Mouse (Mus musculus): ENCODE data around the gene Zfp341. TPM values are rescaled to one million over a fixed set of nuclear protein-coding genes. Genes with fewer than 3 reads are reported as not detected.

Zfp341 gene
- polyA plus RNA-seq, 1 experiment from 2014 or later, result 1.1 TPM

GRCm38 (mm10) chr2:154603007-154603637 lies 10.0 kb upstream of the Zfp341 start:
- WGBS, result 10% methylated on average over 22 of the region's 22 CpGs
- Histone ChIP-seq H3K27ac (replicated peaks in 1 of 2; ENCODE audit: control insufficient read depth in 1 of 2, insufficient read depth in 1 of 2, low read depth in 2 of 2, low read length in 2 of 2) (peak overlapping the region; percentile 6 to 15; a peak in 2 of 4 replicates), H3K9me3 (ENCODE audit: control insufficient read depth, low read length) (no peaks in the 10 kb centered on the region), H3K4me1 (ENCODE audit: control insufficient read depth in 2 of 2, insufficient read depth in 2 of 2, low read length in 2 of 2) (peaks cover 3 to 10% of the 10 kb centered on the region in 2 experiments; a peak in 3 of 4 replicates), H3K36me3 (ENCODE audit: control insufficient read depth, insufficient read depth, low read length) (no peaks in the 10 kb centered on the region), H3K4me3 (ENCODE audit: control insufficient read depth in 1 of 2, insufficient read depth in 1 of 2, low read depth in 1 of 2, low read length in 2 of 2) (peak overlapping the region; percentile 62 to 70), H3K4me2 (ENCODE audit: low read length) (peak overlapping the region; percentile 58), H3K27me3 (ENCODE audit: control insufficient read depth, insufficient read depth, low read length) (no peaks in the 10 kb centered on the region), H3K9ac (ENCODE audit: low read length) (peak overlapping the region; percentile 75)
- no peak for ATAC-seq (ENCODE audit: insufficient number of reproducible peaks, insufficient read depth, low FRiP score, low read depth)

- Histone ChIP-seq H3K4me1 (ENCODE audit: control insufficient read depth in 2 of 2, insufficient read depth in 2 of 2, low read length in 2 of 2) (peaks cover 3 to 10% of the 10 kb centered on the region in 2 experiments; a peak in 3 of 4 replicates), H3K4me3 (ENCODE audit: control insufficient read depth in 1 of 2, insufficient read depth in 1 of 2, low read depth in 1 of 2, low read length in 2 of 2) (peak within 1 kb of the TSS; percentile 62 to 70), H3K9ac (ENCODE audit: low read length) (peak within 1 kb of the TSS; percentile 75), H3K36me3 (ENCODE audit: control insufficient read depth, insufficient read depth, low read length) (no peaks in the 10 kb centered on the region), H3K9me3 (ENCODE audit: control insufficient read depth, low read length) (no peaks in the 10 kb centered on the region), H3K27ac (replicated peaks in 1 of 2; ENCODE audit: control insufficient read depth in 1 of 2, insufficient read depth in 1 of 2, low read depth in 2 of 2, low read length in 2 of 2) (peak within 1 kb of the TSS; percentile 6 to 24; a peak in 2 of 4 replicates), H3K27me3 (ENCODE audit: control insufficient read depth, insufficient read depth, low read length) (no peaks in the 10 kb centered on the region), H3K4me2 (ENCODE audit: low read length) (peak within 1 kb of the TSS; percentile 58)
- peak; percentile 100 for ATAC-seq (ENCODE audit: insufficient number of reproducible peaks, insufficient read depth, low FRiP score, low read depth)
- under 1% methylated on average over 13 of the region's 13 CpGs for WGBS
Measured at GRCm38 (mm10) chr2:154603638-154604153, 9.4 kb upstream of the Zfp341 start, which contains the start of gene Pxmp4. Gene Pxmp4, minus strand, starts transcription at chr2:154603708.

GRCm38 (mm10) chr2:154604156-154604555 lies 8.9 kb upstream of the Zfp341 start:
- no peaks in the 10 kb centered on the region for H3K27me3 ChIP-seq (ENCODE audit: control insufficient read depth, insufficient read depth, low read length)
- peak overlapping the region; percentile 60 for H3K9ac ChIP-seq (ENCODE audit: low read length)
- H3K27ac ChIP-seq (replicated peaks in 1 of 2; ENCODE audit: control insufficient read depth in 1 of 2, insufficient read depth in 1 of 2, low read depth in 2 of 2, low read length in 2 of 2), result peak overlapping the region in 1 of 2 experiments; percentile 24; a peak in 1 of 4 replicates
- peaks cover 3 to 10% of the 10 kb centered on the region in 2 experiments; a peak in 3 of 4 replicates for H3K4me1 ChIP-seq (ENCODE audit: control insufficient read depth in 2 of 2, insufficient read depth in 2 of 2, low read length in 2 of 2)
- no peak for ATAC-seq (ENCODE audit: insufficient number of reproducible peaks, insufficient read depth, low FRiP score, low read depth)
- H3K36me3 ChIP-seq (ENCODE audit: control insufficient read depth, insufficient read depth, low read length), result no peaks in the 10 kb centered on the region
- peak overlapping the region; percentile 30 to 62; a peak in 3 of 4 replicates for H3K4me3 ChIP-seq (ENCODE audit: control insufficient read depth in 1 of 2, insufficient read depth in 1 of 2, low read depth in 1 of 2, low read length in 2 of 2)
- H3K4me2 ChIP-seq (ENCODE audit: low read length), result peak overlapping the region; percentile 58
- 29% methylated on average over 7 of the region's 7 CpGs for WGBS
- no peaks in the 10 kb centered on the region for H3K9me3 ChIP-seq (ENCODE audit: control insufficient read depth, low read length)

- Histone ChIP-seq H3K36me3 (ENCODE audit: control insufficient read depth, insufficient read depth, low read length) (no peaks in the 10 kb centered on the region), H3K9ac (ENCODE audit: low read length) (no peak overlapping the region), H3K4me1 (ENCODE audit: control insufficient read depth in 2 of 2, insufficient read depth in 2 of 2, low read length in 2 of 2) (peaks cover 3 to 6% of the 10 kb centered on the region in 2 experiments; a peak in 3 of 4 replicates), H3K4me3 (ENCODE audit: control insufficient read depth in 1 of 2, insufficient read depth in 1 of 2, low read depth in 1 of 2, low read length in 2 of 2) (no peak overlapping the region), H3K27me3 (ENCODE audit: control insufficient read depth, insufficient read depth, low read length) (no peaks in the 10 kb centered on the region), H3K4me2 (ENCODE audit: low read length) (no peak overlapping the region), H3K9me3 (ENCODE audit: control insufficient read depth, low read length) (no peaks in the 10 kb centered on the region), H3K27ac (replicated peaks in 1 of 2; ENCODE audit: control insufficient read depth in 1 of 2, insufficient read depth in 1 of 2, low read depth in 2 of 2, low read length in 2 of 2) (no peak overlapping the region)
- no peak for ATAC-seq (ENCODE audit: insufficient number of reproducible peaks, insufficient read depth, low FRiP score, low read depth)
- WGBS, result 59% methylated on average over 1 of the region's 1 CpGs
Measured at GRCm38 (mm10) chr2:154606965-154607364, 6.1 kb upstream of the Zfp341 start.

GRCm38 (mm10) chr2:154609050-154609767 lies 3.9 kb upstream of the Zfp341 start:
- ATAC-seq (ENCODE audit: insufficient number of reproducible peaks, insufficient read depth, low FRiP score, low read depth), result no peak

GRCm38 (mm10) chr2:154614841-154615576 lies 1.9 kb downstream of the Zfp341 start:
- WGBS, result 61% methylated on average over 19 of the region's 19 CpGs
- no peak overlapping the region for H3K9ac ChIP-seq (ENCODE audit: low read length)
- H3K4me1 ChIP-seq (ENCODE audit: control insufficient read depth in 2 of 2, insufficient read depth in 2 of 2, low read length in 2 of 2), result peaks cover 2 to 11% of the 10 kb centered on the region in 2 experiments; a peak in 2 of 4 replicates
- no peaks in the 10 kb centered on the region for H3K36me3 ChIP-seq (ENCODE audit: control insufficient read depth, insufficient read depth, low read length)
- H3K4me3 ChIP-seq (ENCODE audit: control insufficient read depth in 1 of 2, insufficient read depth in 1 of 2, low read depth in 1 of 2, low read length in 2 of 2), result no peak overlapping the region
- ATAC-seq (ENCODE audit: insufficient number of reproducible peaks, insufficient read depth, low FRiP score, low read depth), result no peak
- no peak overlapping the region for H3K27ac ChIP-seq (replicated peaks in 1 of 2; ENCODE audit: control insufficient read depth in 1 of 2, insufficient read depth in 1 of 2, low read depth in 2 of 2, low read length in 2 of 2)
- no peaks in the 10 kb centered on the region for H3K9me3 ChIP-seq (ENCODE audit: control insufficient read depth, low read length)
- H3K27me3 ChIP-seq (ENCODE audit: control insufficient read depth, insufficient read depth, low read length), result no peaks in the 10 kb centered on the region
- peak overlapping the region; percentile 32 for H3K4me2 ChIP-seq (ENCODE audit: low read length)

More at GRCm38 (mm10) chr2:154609050-154609767, 3.9 kb upstream of the Zfp341 start:
- H3K4me2 ChIP-seq (ENCODE audit: low read length), result no peak overlapping the region
- H3K9me3 ChIP-seq (ENCODE audit: control insufficient read depth, low read length), result no peaks in the 10 kb centered on the region
- no peak overlapping the region for H3K27ac ChIP-seq (replicated peaks in 1 of 2; ENCODE audit: control insufficient read depth in 1 of 2, insufficient read depth in 1 of 2, low read depth in 2 of 2, low read length in 2 of 2)
- 58% methylated on average over 10 of the region's 10 CpGs for WGBS
- H3K9ac ChIP-seq (ENCODE audit: low read length), result no peak overlapping the region
- H3K4me3 ChIP-seq (ENCODE audit: control insufficient read depth in 1 of 2, insufficient read depth in 1 of 2, low read depth in 1 of 2, low read length in 2 of 2), result no peak overlapping the region
- peaks cover 2 to 6% of the 10 kb centered on the region in 2 experiments; a peak in 2 of 4 replicates for H3K4me1 ChIP-seq (ENCODE audit: control insufficient read depth in 2 of 2, insufficient read depth in 2 of 2, low read length in 2 of 2)
- H3K27me3 ChIP-seq (ENCODE audit: control insufficient read depth, insufficient read depth, low read length), result no peaks in the 10 kb centered on the region
- H3K36me3 ChIP-seq (ENCODE audit: control insufficient read depth, insufficient read depth, low read length), result no peaks in the 10 kb centered on the region

- WGBS, result 61% methylated on average over 5 of the region's 5 CpGs
- Histone ChIP-seq H3K4me1 (ENCODE audit: control insufficient read depth in 2 of 2, insufficient read depth in 2 of 2, low read length in 2 of 2) (peaks cover 2 to 11% of the 10 kb centered on the region in 2 experiments; a peak in 2 of 4 replicates), H3K9ac (ENCODE audit: low read length) (no peak overlapping the region), H3K36me3 (ENCODE audit: control insufficient read depth, insufficient read depth, low read length) (no peaks in the 10 kb centered on the region), H3K27me3 (ENCODE audit: control insufficient read depth, insufficient read depth, low read length) (no peaks in the 10 kb centered on the region), H3K4me2 (ENCODE audit: low read length) (no peak overlapping the region), H3K27ac (replicated peaks in 1 of 2; ENCODE audit: control insufficient read depth in 1 of 2, insufficient read depth in 1 of 2, low read depth in 2 of 2, low read length in 2 of 2) (no peak overlapping the region), H3K9me3 (ENCODE audit: control insufficient read depth, low read length) (no peaks in the 10 kb centered on the region), H3K4me3 (ENCODE audit: control insufficient read depth in 1 of 2, insufficient read depth in 1 of 2, low read depth in 1 of 2, low read length in 2 of 2) (no peak overlapping the region)
- ATAC-seq (ENCODE audit: insufficient number of reproducible peaks, insufficient read depth, low FRiP score, low read depth), result no peak
Measured at GRCm38 (mm10) chr2:154615674-154616073, 2.6 kb downstream of the Zfp341 start.
